Mouse (Mus musculus): ENCODE measurements around the gene Atxn2l. TPM values are rescaled to one million over a fixed set of nuclear protein-coding genes. Genes with fewer than 3 reads are reported as not detected.

The Atxn2l gene
- polyA plus RNA-seq, 1 experiment, result 70.6 TPM

- no peak for DNase-seq
- TF ChIP-seq CTCF (conservative IDR thresholded peaks at IDR 0.05; ENCODE audit: insufficient read depth, insufficient read length, low read depth, low read length) (no peak), POLR2A (IDR thresholded peaks at IDR 0.05; ENCODE audit: low read depth, low read length) (no peak)
- no peaks in the 10 kb centered on the region for H3K4me1 ChIP-seq (ENCODE audit: control insufficient read depth, insufficient read depth, low read length)
- H3K36me3 ChIP-seq (ENCODE audit: control insufficient read depth, insufficient read depth, low read length), result no peaks in the 10 kb centered on the region
- no peak overlapping the region for H3K4me3 ChIP-seq (ENCODE audit: insufficient read depth, low read depth, low read length)
- 63% methylated on average over 4 of the region's 4 CpGs for WGBS
- H3K27me3 ChIP-seq (replicated peaks; ENCODE audit: control insufficient read depth, insufficient read depth, low read length), result no peaks in the 10 kb centered on the region
- no peak overlapping the region for H3K27ac ChIP-seq (ENCODE audit: insufficient read depth, low read depth, low read length)
These were observed 39.7 kb downstream of the Atxn2l start for GRCm38 (mm10) chr7:126463547-126463946.

- Histone ChIP-seq H3K4me3 (ENCODE audit: insufficient read depth, low read depth, low read length) (no peak within 1 kb of the TSS), H3K27ac (ENCODE audit: insufficient read depth, low read depth, low read length) (no peak within 1 kb of the TSS), H3K27me3 (replicated peaks; ENCODE audit: control insufficient read depth, insufficient read depth, low read length) (no peaks in the 10 kb centered on the region), H3K36me3 (ENCODE audit: control insufficient read depth, insufficient read depth, low read length) (no peaks in the 10 kb centered on the region), H3K4me1 (ENCODE audit: control insufficient read depth, insufficient read depth, low read length) (no peaks in the 10 kb centered on the region)
- WGBS, result 70% methylated on average over 5 of the region's 5 CpGs
- TF ChIP-seq CTCF (conservative IDR thresholded peaks at IDR 0.05; ENCODE audit: insufficient read depth, insufficient read length, low read depth, low read length) (no peak), POLR2A (IDR thresholded peaks at IDR 0.05; ENCODE audit: low read depth, low read length) (no peak)
- DNase-seq, result no peak
These were observed 40.2 kb downstream of the Atxn2l start, which contains the start of gene Atp2a1 for GRCm38 (mm10) chr7:126463004-126463403. Atp2a1 (minus strand) TSS chr7:126463108.

GRCm38 (mm10) chr7:126461626-126462025 is 41.6 kb downstream of the Atxn2l start:
- no peak for TF ChIP-seq CTCF (conservative IDR thresholded peaks at IDR 0.05; ENCODE audit: insufficient read depth, insufficient read length, low read depth, low read length)
- TF ChIP-seq POLR2A (IDR thresholded peaks at IDR 0.05; ENCODE audit: low read depth, low read length), result no peak
- Histone ChIP-seq H3K4me1 (ENCODE audit: control insufficient read depth, insufficient read depth, low read length) (no peaks in the 10 kb centered on the region), H3K36me3 (ENCODE audit: control insufficient read depth, insufficient read depth, low read length) (no peaks in the 10 kb centered on the region), H3K27ac (ENCODE audit: insufficient read depth, low read depth, low read length) (no peak overlapping the region), H3K27me3 (replicated peaks; ENCODE audit: control insufficient read depth, insufficient read depth, low read length) (no peaks in the 10 kb centered on the region), H3K4me3 (ENCODE audit: insufficient read depth, low read depth, low read length) (no peak overlapping the region)
- no peak for DNase-seq
- 74% methylated on average over 3 of the region's 3 CpGs for WGBS

GRCm38 (mm10) chr7:126460623-126461399 is 42.4 kb downstream of the Atxn2l start:
- H3K4me3 ChIP-seq (ENCODE audit: insufficient read depth, low read depth, low read length), result no peak overlapping the region
- 59% methylated on average over 10 of the region's 10 CpGs for WGBS
- TF ChIP-seq CTCF (conservative IDR thresholded peaks at IDR 0.05; ENCODE audit: insufficient read depth, insufficient read length, low read depth, low read length) (no peak), POLR2A (IDR thresholded peaks at IDR 0.05; ENCODE audit: low read depth, low read length) (no peak)
- H3K27ac ChIP-seq (ENCODE audit: insufficient read depth, low read depth, low read length), result no peak overlapping the region
- no peak for DNase-seq
- no peaks in the 10 kb centered on the region for H3K27me3 ChIP-seq (replicated peaks; ENCODE audit: control insufficient read depth, insufficient read depth, low read length)
- H3K4me1 ChIP-seq (ENCODE audit: control insufficient read depth, insufficient read depth, low read length), result no peaks in the 10 kb centered on the region
- H3K36me3 ChIP-seq (ENCODE audit: control insufficient read depth, insufficient read depth, low read length), result no peaks in the 10 kb centered on the region

GRCm38 (mm10) chr7:126458844-126459618 is 44.2 kb downstream of the Atxn2l start:
- Histone ChIP-seq H3K27me3 (replicated peaks; ENCODE audit: control insufficient read depth, insufficient read depth, low read length) (no peaks in the 10 kb centered on the region), H3K27ac (ENCODE audit: insufficient read depth, low read depth, low read length) (no peak overlapping the region), H3K4me3 (ENCODE audit: insufficient read depth, low read depth, low read length) (no peak overlapping the region), H3K36me3 (ENCODE audit: control insufficient read depth, insufficient read depth, low read length) (no peaks in the 10 kb centered on the region), H3K4me1 (ENCODE audit: control insufficient read depth, insufficient read depth, low read length) (no peaks in the 10 kb centered on the region)
- WGBS, result 63% methylated on average over 11 of the region's 11 CpGs
- TF ChIP-seq POLR2A (IDR thresholded peaks at IDR 0.05; ENCODE audit: low read depth, low read length) (no peak), CTCF (conservative IDR thresholded peaks at IDR 0.05; ENCODE audit: insufficient read depth, insufficient read length, low read depth, low read length) (no peak)
- DNase-seq, result no peak

GRCm38 (mm10) chr7:126458225-126458624 is 45.0 kb downstream of the Atxn2l start:
- no peaks in the 10 kb centered on the region for H3K36me3 ChIP-seq (ENCODE audit: control insufficient read depth, insufficient read depth, low read length)
- TF ChIP-seq CTCF (conservative IDR thresholded peaks at IDR 0.05; ENCODE audit: insufficient read depth, insufficient read length, low read depth, low read length), result no peak
- TF ChIP-seq POLR2A (IDR thresholded peaks at IDR 0.05; ENCODE audit: low read depth, low read length), result no peak
- H3K27ac ChIP-seq (ENCODE audit: insufficient read depth, low read depth, low read length), result no peak overlapping the region
- no peak for DNase-seq
- H3K4me3 ChIP-seq (ENCODE audit: insufficient read depth, low read depth, low read length), result no peak overlapping the region
- 78% methylated on average over 5 of the region's 5 CpGs for WGBS
- no peaks in the 10 kb centered on the region for H3K27me3 ChIP-seq (replicated peaks; ENCODE audit: control insufficient read depth, insufficient read depth, low read length)
- no peaks in the 10 kb centered on the region for H3K4me1 ChIP-seq (ENCODE audit: control insufficient read depth, insufficient read depth, low read length)

Data from kidney, adult 2 months (tissue).